Mouse (Mus musculus) embryonic fibroblast, embryonic 13.5 days (primary cell): ENCODE data around the gene Sh3bgrl.

Experiments
- CTCF ChIP-seq: IDR thresholded peaks from 2 replicates; pipeline ENCODE4 v1.5.1; 2011; ENCODE audit warnings: mild to moderate bottlenecking, control low read depth, low read length, moderate library complexity, borderline replicate concordance; ENCODE audit not compliant: insufficient read depth
- POLR2A ChIP-seq: IDR thresholded peaks from 2 replicates; pipeline ENCODE4 v1.6.1; 2011; ENCODE audit warnings: low read depth, mild to moderate bottlenecking, control low read depth, low read length, moderate library complexity

DNA sequence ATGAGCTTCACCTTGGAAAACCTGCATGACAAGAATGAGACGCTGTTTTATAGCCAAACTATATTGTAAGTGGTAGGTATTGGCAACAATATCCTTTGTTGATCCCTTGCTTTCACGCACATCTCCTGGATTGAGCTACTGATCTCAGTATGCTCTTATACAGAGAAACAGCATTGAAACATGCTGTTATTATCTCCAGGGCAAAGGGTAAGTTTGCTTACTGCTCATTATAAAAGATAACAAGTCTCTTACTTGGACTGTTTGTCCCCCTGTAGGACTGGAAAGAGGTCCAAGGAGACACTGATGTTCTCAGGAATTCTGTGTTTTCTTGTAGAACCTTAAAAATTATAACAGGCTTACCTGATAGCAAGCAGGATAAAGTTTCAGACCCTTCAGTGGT is 41.7 kb downstream of the Sh3bgrl start:
- TF ChIP-seq CTCF (no peak), POLR2A (no peak)
